Mouse (Mus musculus) liver, postnatal 0 days (tissue): ENCODE measurements around the gene Akr1d1.

Experiments used
- CTCF ChIP-seq: sonication (generic); IDR thresholded peaks from 2 replicates; pipeline ENCODE4 v1.5.1; 2016; ENCODE audit warnings: antibody characterized with exemption, low read depth
- EP300 ChIP-seq: IDR thresholded peaks from 2 replicates; pipeline ENCODE4 v1.6.1; 2016; ENCODE audit warnings: antibody characterized with exemption, low read depth, mild to moderate bottlenecking

- TF ChIP-seq CTCF = no peak
- no peak for TF ChIP-seq EP300
Observed at GRCm38 (mm10) chr6:37580476-37580875, 50.5 kb downstream of the Akr1d1 start.
